Mouse (Mus musculus) ES-Bruce4 (cell line): Measurements from ENCODE around the gene Fam57a. TPM values are rescaled to one million over a fixed set of nuclear protein-coding genes. Genes with fewer than 3 reads are reported as not detected.
"Not testable (repeated sequence)": the region's sequence is repeated elsewhere in the genome, so short reads cannot be mapped to it uniquely, and the experiment has no call there.

Experiments
- H3K27ac ChIP-seq: 2 replicates; pipeline ENCODE4 v1.5.1; 2012; ENCODE audit warnings: low read length, inconsistent platforms; ENCODE audit not compliant: insufficient read depth
- H3K27me3 ChIP-seq: 2 replicates; pipeline ENCODE4 v1.6.1; 2012; ENCODE audit warnings: mild to moderate bottlenecking, low read length, inconsistent platforms; ENCODE audit not compliant: control insufficient read depth, poor library complexity, insufficient read depth, severe bottlenecking
- H3K36me3 ChIP-seq: 2 replicates; pipeline ENCODE4 v1.6.1; 2012; ENCODE audit warnings: inconsistent platforms, mild to moderate bottlenecking, low read length, moderate library complexity; ENCODE audit not compliant: control insufficient read depth, poor library complexity, insufficient read depth, severe bottlenecking
- H3K4me1 ChIP-seq: one replicate; pipeline ENCODE4 v1.8.1; 2011; ENCODE audit warnings: low read length; ENCODE audit not compliant: control insufficient read depth, insufficient read depth
- H3K4me3 ChIP-seq: 2 replicates; pipeline ENCODE4 v1.5.1; 2011; ENCODE audit warnings: low read depth, mild to moderate bottlenecking, low read length
- H3K9ac ChIP-seq: 2 replicates; pipeline ENCODE4 v1.6.1; 2012; ENCODE audit warnings: low read depth, mild to moderate bottlenecking, inconsistent platforms; ENCODE audit not compliant: poor library complexity, severe bottlenecking
- H3K9me3 ChIP-seq: replicated peaks from 2 replicates; pipeline ENCODE4 v1.6.1; 2012; ENCODE audit warnings: mild to moderate bottlenecking, low read length, inconsistent platforms; ENCODE audit not compliant: control insufficient read depth, poor library complexity, insufficient read depth, severe bottlenecking
- CTCF ChIP-seq: IDR thresholded peaks from one replicate; pipeline ENCODE4 v1.8.1; 2011; ENCODE audit warnings: low read depth, low read length
- EP300 ChIP-seq: IDR thresholded peaks from 2 replicates; pipeline ENCODE4 v1.6.1; 2011; ENCODE audit warnings: low read depth, low read length; ENCODE audit not compliant: insufficient read depth
- POLR2A ChIP-seq: IDR thresholded peaks from one replicate; pipeline ENCODE4 v1.8.1; 2011; ENCODE audit warnings: low read length; ENCODE audit not compliant: insufficient read depth
- polyA plus RNA-seq: library from polyadenylated mRNA; stranded (reverse); fragments of >200 nt; gene quantifications from 2 replicates; pipeline ENCODE4 v1.2.4, GENCODE M21; 2011; ENCODE audit warnings: low read depth; ENCODE audit not compliant: missing spikeins, insufficient read depth, insufficient read length

Gene Fam57a
- polyA plus RNA-seq, 1 experiment: 7.3 TPM

- Histone ChIP-seq H3K4me1 (no peaks in the 10 kb centered on the region), H3K27me3 (peaks cover 2% of the 10 kb centered on the region; the same call in 1 of the 2 replicates), H3K27ac (no peak overlapping the region), H3K4me3 (no peak overlapping the region), H3K9me3 (no peaks in the 10 kb centered on the region), H3K36me3 (no peaks in the 10 kb centered on the region), H3K9ac (no peak overlapping the region)
- TF ChIP-seq EP300 (no peak), POLR2A (no peak)
Observed at GRCm38 (mm10) chr11:76196977-76197469, 17.6 kb downstream of the Fam57a start.

GRCm38 (mm10) chr11:76201761-76202674 is 22.5 kb downstream of the Fam57a start:
- Histone ChIP-seq H3K4me1 (no peaks in the 10 kb centered on the region), H3K27me3 (peaks cover 5% of the 10 kb centered on the region; the same call in 1 of the 2 replicates), H3K4me3 (peak overlapping the region; percentile 83), H3K27ac (no peak overlapping the region), H3K36me3 (no peaks in the 10 kb centered on the region), H3K9me3 (no peaks in the 10 kb centered on the region), H3K9ac (peak overlapping the region; percentile 82)
- TF ChIP-seq POLR2A: no peak
- no peak for TF ChIP-seq CTCF
- no peak for TF ChIP-seq EP300

GRCm38 (mm10) chr11:76206793-76207192 is 27.3 kb downstream of the Fam57a start:
- 0 out of 2 replicates have a peak, but pooled peaks cover 2% of the 10 kb centered on the region for H3K27me3 ChIP-seq
- no peak overlapping the region for H3K4me3 ChIP-seq
- no peak overlapping the region for H3K9ac ChIP-seq
- TF ChIP-seq POLR2A (no peak), EP300 (no peak), CTCF (no peak)
- no peaks in the 10 kb centered on the region for H3K4me1 ChIP-seq
- H3K27ac ChIP-seq: no peak overlapping the region
- H3K9me3 ChIP-seq: no peaks in the 10 kb centered on the region
- H3K36me3 ChIP-seq: 0 out of 2 replicates have a peak, but pooled peaks cover under 1% of the 10 kb centered on the region

DNA sequence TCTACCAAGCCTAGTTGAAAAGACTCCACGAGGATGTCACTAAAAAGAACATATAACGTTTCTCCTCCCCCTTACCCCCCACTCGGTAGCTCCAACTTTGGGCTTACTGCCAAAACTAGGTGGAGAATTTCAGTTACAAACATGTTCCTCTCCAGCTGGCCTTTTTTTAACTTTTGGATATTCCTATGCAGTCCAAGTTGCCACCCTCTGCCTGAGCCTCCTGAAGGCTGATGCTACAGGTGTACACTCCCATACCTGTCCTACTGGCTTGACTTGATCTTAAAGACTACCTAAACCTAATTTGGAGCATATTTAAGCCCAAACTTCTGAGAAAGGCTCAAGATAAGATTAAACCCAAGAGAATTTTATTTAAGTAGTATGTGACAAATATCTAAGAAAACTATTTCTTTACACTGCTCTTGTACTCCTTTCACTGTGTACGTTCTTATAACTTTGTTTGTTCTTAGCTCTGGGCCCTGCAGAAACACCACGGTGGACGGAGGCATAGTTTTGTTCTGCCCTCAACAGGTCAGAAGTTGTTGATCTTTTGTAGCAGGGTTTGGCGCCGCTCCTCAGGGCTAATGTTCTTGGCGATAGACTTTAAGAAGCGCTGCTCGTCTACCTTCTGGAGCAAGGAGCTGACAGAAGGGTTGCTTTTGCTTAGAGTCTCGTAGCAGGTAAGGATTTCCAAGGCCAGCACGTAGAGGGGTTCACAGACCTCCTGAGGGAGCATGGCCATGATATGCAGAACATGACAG is 30.9 kb downstream of the Fam57a start:
- Histone ChIP-seq H3K9me3 (no peaks in the 10 kb centered on the region), H3K9ac (no peak overlapping the region), H3K4me1 (no peaks in the 10 kb centered on the region), H3K27ac (no peak overlapping the region), H3K27me3 (no peaks in the 10 kb centered on the region), H3K36me3 (peaks cover 25% of the 10 kb centered on the region), H3K4me3 (no peak overlapping the region)
- no peak for TF ChIP-seq POLR2A
- no peak for TF ChIP-seq CTCF
- no peak for TF ChIP-seq EP300

GRCm38 (mm10) chr11:76211595-76211994 is 32.1 kb downstream of the Fam57a start:
- not testable (repeated sequence) for H3K9ac ChIP-seq, H3K4me1 ChIP-seq, H3K27me3 ChIP-seq, H3K4me3 ChIP-seq, H3K27ac ChIP-seq, H3K9me3 ChIP-seq
- peaks cover 25% of the 10 kb centered on the region for H3K36me3 ChIP-seq

DNA sequence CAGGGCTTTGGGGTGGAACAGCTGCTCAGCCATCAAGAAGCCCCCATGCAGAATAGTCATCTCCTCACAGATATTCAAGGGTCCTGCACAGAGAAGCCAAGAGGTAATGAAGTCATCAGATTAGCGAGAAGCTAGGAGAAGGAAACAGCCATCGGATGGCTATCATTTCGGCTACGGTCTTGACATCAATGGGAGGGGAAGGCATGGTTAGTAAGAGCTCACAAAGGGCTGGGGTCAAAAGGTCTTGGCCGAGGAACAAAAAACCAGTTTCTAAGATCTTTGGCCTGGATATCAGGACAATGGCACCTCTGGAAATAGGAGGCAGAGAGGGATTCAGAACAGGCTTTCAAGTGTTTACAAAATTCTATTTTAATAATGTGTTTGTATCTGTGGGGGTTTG is 34.4 kb downstream of the Fam57a start:
- Histone ChIP-seq H3K9ac (no peak overlapping the region), H3K27ac (no peak overlapping the region), H3K27me3 (no peaks in the 10 kb centered on the region), H3K4me1 (no peaks in the 10 kb centered on the region), H3K4me3 (no peak overlapping the region), H3K36me3 (peaks cover 25% of the 10 kb centered on the region), H3K9me3 (no peaks in the 10 kb centered on the region)
- TF ChIP-seq EP300 (no peak), CTCF (no peak), POLR2A (no peak)
